Mouse (Mus musculus): ENCODE data around the gene Trim7.

DNA sequence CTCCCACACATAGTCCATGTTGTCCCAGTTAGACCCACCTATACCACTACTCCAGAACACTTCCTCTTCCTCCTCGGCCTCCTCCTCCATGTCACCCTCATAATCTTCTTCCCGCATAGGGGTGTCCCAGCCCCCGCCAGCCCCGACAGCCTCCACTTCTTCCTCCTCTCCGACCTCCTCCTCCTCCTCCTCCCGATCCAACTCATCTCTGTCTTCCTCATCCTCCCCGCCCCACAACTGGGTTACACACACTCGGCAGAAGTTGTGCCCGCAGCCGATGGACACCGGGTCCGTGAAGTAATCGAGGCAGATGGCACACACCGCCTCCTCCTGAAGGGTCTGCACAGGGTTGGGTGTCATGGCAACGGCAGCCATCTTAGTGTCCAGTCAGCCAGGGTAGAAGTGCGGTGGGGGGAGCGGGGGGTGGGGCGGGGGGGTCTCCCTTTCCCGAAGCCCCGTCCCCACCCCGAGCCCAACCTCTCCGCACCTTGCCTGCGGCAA is 9.6 kb upstream of the Trim7 start:
- TF ChIP-seq CTCF (IDR thresholded peaks at IDR 0.05; ENCODE audit: low read depth, low read length) (no peak), GATA1 (IDR thresholded peaks at IDR 0.05; ENCODE audit: borderline replicate concordance, low read length) (no peak)

Data from G1E (cell line).